Mouse (Mus musculus) neural tube, embryonic 12.5 days (tissue): ENCODE data around the gene Tpk1. TPM values are rescaled to one million over a fixed set of nuclear protein-coding genes. Genes with fewer than 3 reads are reported as not detected.
"Not testable (repeated sequence)": the region's sequence is repeated elsewhere in the genome, so short reads cannot be mapped to it uniquely, and the experiment has no call there.

Experiments
- ATAC-seq: fragments of 200-750 bp; cut with Nextera tagmentation; 2 replicates; pipeline ENCODE4 v1.8.0; 2017; ENCODE audit warnings: low read depth, mild to moderate bottlenecking, moderate TSS enrichment, moderate library complexity; ENCODE audit not compliant: low FRiP score
- H3K27ac ChIP-seq: fragments of 300-500 bp; sonication (generic); 2 replicates; pipeline ENCODE4 v1.5.1; 2016
- H3K27me3 ChIP-seq: fragments of 300-500 bp; sonication (generic); replicated peaks from 2 replicates; pipeline ENCODE4 v1.6.1; 2016; ENCODE audit warnings: mild to moderate bottlenecking
- H3K36me3 ChIP-seq: fragments of 300-500 bp; sonication (generic); 2 replicates; pipeline ENCODE4 v1.6.1; 2016; ENCODE audit warnings: mild to moderate bottlenecking
- H3K4me1 ChIP-seq: fragments of 300-500 bp; sonication (generic); 2 replicates; pipeline ENCODE4 v1.6.1; 2016
- H3K4me2 ChIP-seq: fragments of 300-500 bp; sonication (generic); replicated peaks from 2 replicates; pipeline ENCODE4 v1.6.1; 2016; ENCODE audit warnings: mild to moderate bottlenecking
- H3K4me3 ChIP-seq: fragments of 300-500 bp; sonication (generic); 2 replicates; pipeline ENCODE4 v1.5.1; 2016
- H3K9ac ChIP-seq: fragments of 300-500 bp; sonication (generic); 2 replicates; pipeline ENCODE4 v1.6.1; 2016; ENCODE audit warnings: mild to moderate bottlenecking
- H3K9me3 ChIP-seq: fragments of 300-500 bp; sonication (generic); 2 replicates; pipeline ENCODE4 v1.6.1; 2016; ENCODE audit warnings: mild to moderate bottlenecking
- WGBS: fragments of 180-500 bp; shearing (Covaris S2); methylation state at CpG from one replicate; pipeline ENCODE4 v1.1.7; 2016; 5-methylcytosine and 5-hydroxymethylcytosine counted together
- polyA plus RNA-seq: library from polyadenylated mRNA; unstranded; fragments of >200 nt; fragmentation: Nextera tagmentation; extraction: Ambion mirVana; gene quantifications from 2 replicates; pipeline ENCODE4 v1.2.1, GENCODE M21; 2016

Gene Tpk1
- polyA plus RNA-seq, 1 experiment from 2014 or later, result 6.1 TPM

DNA sequence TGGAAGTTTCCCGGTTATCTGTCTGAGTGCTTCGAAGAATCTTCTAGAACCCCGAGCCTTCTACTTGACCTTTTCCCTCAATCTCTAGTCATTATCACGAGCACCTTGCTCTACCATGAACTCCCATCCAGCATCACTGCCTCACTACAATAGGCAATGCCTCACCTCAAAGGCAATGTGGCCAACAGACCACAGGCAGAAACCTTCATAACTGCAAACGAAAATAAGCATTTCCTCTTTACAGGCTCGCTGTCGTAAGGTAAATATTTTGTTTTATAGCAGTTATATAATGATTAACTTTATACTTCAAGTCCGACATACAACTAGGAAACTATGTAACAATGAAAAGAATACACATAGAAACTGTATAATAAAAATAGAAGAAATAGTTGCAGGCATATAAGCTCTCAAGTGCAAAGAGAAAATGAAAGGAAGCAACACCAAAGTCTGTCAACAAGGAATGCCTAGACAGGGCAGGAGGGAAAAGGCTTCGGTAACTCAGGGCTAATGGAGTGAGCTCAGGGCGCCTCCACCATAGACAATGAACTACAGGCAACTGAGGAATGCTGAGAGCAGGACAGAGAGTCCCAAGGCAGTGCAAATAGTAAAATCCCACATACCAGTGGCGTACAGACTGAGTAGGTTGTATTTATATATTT, 29.0 kb downstream of the Tpk1 start:
- Histone ChIP-seq H3K27me3 (no peaks in the 10 kb centered on the region), H3K9ac (no peak overlapping the region), H3K36me3 (no peaks in the 10 kb centered on the region), H3K4me3 (no peak overlapping the region), H3K9me3 (no peaks in the 10 kb centered on the region), H3K4me1 (no peaks in the 10 kb centered on the region), H3K27ac (no peak overlapping the region), H3K4me2 (no peak overlapping the region)
- WGBS, result 88% methylated on average over 11 of the region's 11 CpGs
- ATAC-seq, result no peak

DNA sequence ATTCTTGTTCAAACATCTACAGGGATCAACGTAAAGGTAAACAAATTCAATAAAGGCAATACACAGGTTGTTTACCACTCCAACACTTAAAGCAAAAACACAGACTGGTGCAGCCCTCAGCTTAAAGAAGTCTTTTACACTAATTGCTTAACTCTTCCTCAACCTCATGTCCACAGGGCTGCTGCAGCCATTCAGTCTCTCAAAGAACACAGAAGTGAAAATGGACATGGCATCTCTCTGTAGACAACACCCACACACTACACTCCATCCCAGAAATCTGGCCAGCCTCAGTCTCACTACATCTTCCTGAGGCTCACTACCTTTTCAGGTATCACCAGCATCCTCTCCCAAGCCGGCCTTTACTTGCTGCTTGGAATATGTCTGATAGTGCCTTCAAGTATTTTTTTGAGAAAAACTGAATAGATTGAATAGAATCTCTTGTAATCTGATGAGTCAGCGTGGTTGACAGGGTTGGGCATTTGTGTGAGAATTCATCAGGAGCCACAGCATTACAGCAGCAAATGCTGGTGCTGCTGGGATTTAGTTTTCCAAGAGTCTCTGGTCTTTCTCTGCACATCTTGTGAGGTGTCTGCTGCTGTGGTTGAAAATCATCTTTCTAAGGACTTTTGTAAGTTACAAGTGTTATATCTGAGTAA, 32.6 kb downstream of the Tpk1 start:
- H3K9ac ChIP-seq, result no peak overlapping the region
- H3K4me2 ChIP-seq, result no peak overlapping the region
- H3K9me3 ChIP-seq, result no peaks in the 10 kb centered on the region
- H3K27ac ChIP-seq, result no peak overlapping the region
- no peaks in the 10 kb centered on the region for H3K36me3 ChIP-seq
- H3K4me3 ChIP-seq, result no peak overlapping the region
- no peaks in the 10 kb centered on the region for H3K27me3 ChIP-seq
- 89% methylated on average over 3 of the region's 3 CpGs for WGBS
- H3K4me1 ChIP-seq, result no peaks in the 10 kb centered on the region
- ATAC-seq, result no peak

GRCm38 (mm10) chr6:43632871-43633270, 33.2 kb downstream of the Tpk1 start:
- Histone ChIP-seq H3K9me3 (no peaks in the 10 kb centered on the region), H3K27ac (no peak overlapping the region), H3K9ac (no peak overlapping the region), H3K4me1 (no peaks in the 10 kb centered on the region), H3K36me3 (no peaks in the 10 kb centered on the region), H3K4me3 (no peak overlapping the region), H3K27me3 (no peaks in the 10 kb centered on the region), H3K4me2 (no peak overlapping the region)
- no peak for ATAC-seq

DNA sequence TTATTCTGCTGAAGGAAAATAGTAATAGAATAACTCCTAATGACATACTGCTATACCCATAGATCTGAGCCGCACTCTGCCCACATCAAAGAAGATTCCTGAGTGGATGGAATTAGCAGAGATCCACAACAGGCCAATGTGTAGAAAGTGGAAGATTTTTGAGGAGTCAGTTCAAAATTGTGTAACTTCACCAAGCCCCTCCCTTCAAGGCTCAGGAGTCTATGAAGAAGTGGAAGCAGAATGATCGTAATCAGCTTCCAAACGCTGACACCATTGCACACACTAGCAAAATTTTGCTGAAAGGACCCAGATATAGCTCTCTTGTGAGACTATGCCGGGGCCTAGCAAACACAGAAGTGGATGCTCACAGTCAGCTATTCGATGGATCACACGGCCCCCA, 42.6 kb downstream of the Tpk1 start:
- H3K4me2 ChIP-seq, H3K27me3 ChIP-seq, ATAC-seq, H3K36me3 ChIP-seq, H3K9me3 ChIP-seq, H3K4me1 ChIP-seq, H3K9ac ChIP-seq, H3K4me3 ChIP-seq, H3K27ac ChIP-seq: not testable (repeated sequence)
- WGBS, result 94% methylated on average over 6 of the region's 6 CpGs

DNA sequence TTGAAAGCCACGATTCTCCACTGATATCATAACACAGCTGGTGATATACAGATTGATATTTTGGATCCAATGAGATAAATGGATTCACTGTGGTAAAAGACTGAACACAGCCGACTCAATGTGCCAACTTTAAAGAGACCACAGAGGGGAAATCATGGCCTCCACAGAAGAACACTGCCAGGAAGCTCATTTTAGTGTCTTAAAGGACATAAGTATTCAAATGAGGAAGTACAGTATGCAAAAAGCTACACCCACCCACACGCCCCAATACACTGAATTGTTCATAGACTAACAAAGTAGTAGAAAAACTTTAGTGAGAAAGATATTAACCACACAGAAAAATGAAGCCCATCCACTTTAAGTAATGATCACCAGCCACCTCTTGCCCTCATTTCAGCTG, 46.8 kb downstream of the Tpk1 start:
- Histone ChIP-seq H3K4me2 (no peak overlapping the region), H3K27ac (no peak overlapping the region), H3K4me1 (no peaks in the 10 kb centered on the region), H3K9ac (no peak overlapping the region), H3K4me3 (no peak overlapping the region), H3K36me3 (no peaks in the 10 kb centered on the region), H3K9me3 (no peaks in the 10 kb centered on the region), H3K27me3 (no peaks in the 10 kb centered on the region)
- ATAC-seq, result no peak
- WGBS, result 78% methylated on average over 3 of the region's 3 CpGs

GRCm38 (mm10) chr6:43611770-43612169, 54.3 kb downstream of the Tpk1 start:
- Histone ChIP-seq H3K4me3 (no peak overlapping the region), H3K9me3 (no peaks in the 10 kb centered on the region), H3K9ac (no peak overlapping the region), H3K4me2 (no peak overlapping the region), H3K4me1 (no peaks in the 10 kb centered on the region), H3K27ac (no peak overlapping the region), H3K27me3 (no peaks in the 10 kb centered on the region), H3K36me3 (no peaks in the 10 kb centered on the region)
- 77% methylated on average over 2 of the region's 2 CpGs for WGBS
- ATAC-seq, result no peak

GRCm38 (mm10) chr6:43590841-43591541, 75.1 kb downstream of the Tpk1 start:
- H3K4me3 ChIP-seq, result no peak overlapping the region
- no peaks in the 10 kb centered on the region for H3K27me3 ChIP-seq
- no peak overlapping the region for H3K27ac ChIP-seq
- H3K4me1 ChIP-seq, result no peaks in the 10 kb centered on the region
- 85% methylated on average over 4 of the region's 4 CpGs for WGBS
- no peak for ATAC-seq
- H3K4me2 ChIP-seq, result no peak overlapping the region
- H3K36me3 ChIP-seq, result no peaks in the 10 kb centered on the region
- no peaks in the 10 kb centered on the region for H3K9me3 ChIP-seq
- no peak overlapping the region for H3K9ac ChIP-seq

DNA sequence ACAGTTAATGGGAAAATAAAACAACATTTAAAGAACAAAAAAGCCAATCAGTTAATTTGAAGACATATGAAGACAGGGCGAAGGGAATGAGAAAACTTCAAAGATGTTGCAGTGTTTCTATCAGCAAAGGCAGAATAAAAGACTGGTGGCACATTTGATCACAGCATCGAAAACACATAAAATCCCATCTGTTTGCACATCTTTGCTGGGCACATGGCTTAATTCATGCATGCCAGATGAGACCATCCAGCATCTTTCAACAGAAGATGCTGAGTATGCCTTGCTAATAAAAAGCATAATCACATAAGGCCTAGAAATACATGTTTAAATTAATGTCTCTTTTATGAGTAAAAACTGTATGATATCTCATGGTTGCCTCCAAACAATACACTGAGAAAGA, 80.8 kb downstream of the Tpk1 start:
- Histone ChIP-seq H3K9me3 (no peaks in the 10 kb centered on the region), H3K27me3 (no peaks in the 10 kb centered on the region), H3K9ac (no peak overlapping the region), H3K4me3 (no peak overlapping the region), H3K27ac (no peak overlapping the region), H3K36me3 (no peaks in the 10 kb centered on the region), H3K4me2 (no peak overlapping the region), H3K4me1 (no peaks in the 10 kb centered on the region)
- WGBS, result 74% methylated on average over 2 of the region's 2 CpGs
- no peak for ATAC-seq

DNA sequence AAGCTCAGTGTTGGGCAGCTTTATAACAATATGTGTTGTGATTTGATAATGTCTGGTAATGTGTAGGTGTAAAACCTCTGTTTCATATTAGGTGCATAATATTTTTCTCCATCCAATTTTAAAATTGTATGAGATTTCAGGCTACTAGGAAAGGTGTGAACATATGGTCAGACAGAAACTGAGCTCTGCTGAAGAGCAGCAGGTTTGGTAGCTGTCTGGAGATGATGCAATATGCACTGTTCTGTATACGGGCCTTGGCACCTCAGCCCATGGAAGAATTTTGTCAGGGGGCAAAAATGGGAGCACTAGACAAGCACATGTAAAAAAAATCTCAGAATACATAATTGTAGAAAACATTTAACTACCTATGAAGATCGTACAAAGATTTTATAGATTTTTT, 84.3 kb downstream of the Tpk1 start:
- Histone ChIP-seq H3K9me3 (no peaks in the 10 kb centered on the region), H3K27ac (no peak overlapping the region), H3K4me2 (no peak overlapping the region), H3K36me3 (no peaks in the 10 kb centered on the region), H3K4me3 (no peak overlapping the region), H3K4me1 (no peaks in the 10 kb centered on the region), H3K9ac (no peak overlapping the region), H3K27me3 (no peaks in the 10 kb centered on the region)
- ATAC-seq, result no peak
- WGBS, result 87% methylated on average over 2 of the region's 2 CpGs

DNA sequence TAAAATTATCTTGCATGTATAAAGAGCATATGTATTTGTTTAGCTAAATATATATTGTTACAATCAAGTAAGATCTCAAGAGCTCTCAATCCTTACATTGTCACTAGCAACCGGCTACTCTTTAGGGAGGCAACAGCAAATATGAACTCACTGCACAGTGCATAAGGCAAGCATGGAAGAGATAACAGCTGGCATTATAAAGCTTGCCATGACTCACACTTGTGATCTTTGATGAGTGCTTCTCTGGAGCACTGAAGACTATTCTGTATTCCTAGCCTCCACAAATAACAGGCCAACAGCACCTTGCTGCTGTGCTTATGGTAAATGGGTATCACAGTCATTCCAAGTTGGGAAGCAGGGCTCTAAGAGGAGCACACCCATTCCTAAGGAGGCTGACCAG, 98.2 kb downstream of the Tpk1 start:
- Histone ChIP-seq H3K27me3 (no peaks in the 10 kb centered on the region), H3K9ac (no peak overlapping the region), H3K4me2 (no peak overlapping the region), H3K4me3 (no peak overlapping the region), H3K36me3 (no peaks in the 10 kb centered on the region), H3K9me3 (no peaks in the 10 kb centered on the region), H3K4me1 (no peaks in the 10 kb centered on the region), H3K27ac (no peak overlapping the region)
- 90% methylated on average over 1 of the region's 1 CpGs for WGBS
- no peak for ATAC-seq

GRCm38 (mm10) chr6:43562474-43562873, 103.6 kb downstream of the Tpk1 start:
- Histone ChIP-seq H3K9ac (no peak overlapping the region), H3K9me3 (no peaks in the 10 kb centered on the region), H3K4me3 (no peak overlapping the region), H3K4me1 (no peaks in the 10 kb centered on the region), H3K4me2 (no peak overlapping the region), H3K27ac (no peak overlapping the region), H3K27me3 (no peaks in the 10 kb centered on the region), H3K36me3 (no peaks in the 10 kb centered on the region)
- ATAC-seq, result no peak
- 88% methylated on average over 4 of the region's 4 CpGs for WGBS

DNA sequence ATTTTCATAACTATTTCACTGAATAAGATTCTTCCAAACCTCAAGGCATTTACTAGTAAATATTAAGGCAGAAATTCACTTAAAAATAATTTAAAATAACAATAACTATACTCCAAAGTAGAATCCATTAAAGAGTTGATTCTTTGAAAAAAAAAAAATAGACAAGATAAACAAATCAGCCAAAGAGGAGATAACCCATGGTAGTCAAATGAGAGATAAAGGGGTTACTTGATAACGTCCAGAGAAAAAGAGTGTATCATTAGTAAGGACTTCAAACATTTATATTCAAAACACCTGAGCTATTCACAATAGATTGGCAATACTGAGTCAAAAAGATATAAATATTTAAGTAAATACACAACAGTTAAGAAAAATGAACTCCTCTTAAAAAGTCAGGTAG, 114.7 kb downstream of the Tpk1 start:
- Histone ChIP-seq H3K4me3 (no peak overlapping the region), H3K9me3 (no peaks in the 10 kb centered on the region), H3K27me3 (no peaks in the 10 kb centered on the region), H3K9ac (no peak overlapping the region), H3K36me3 (no peaks in the 10 kb centered on the region), H3K4me2 (no peak overlapping the region), H3K4me1 (no peaks in the 10 kb centered on the region), H3K27ac (no peak overlapping the region)
- ATAC-seq, result no peak
- WGBS, result 90% methylated on average over 1 of the region's 1 CpGs

- Histone ChIP-seq H3K4me3 (no peak overlapping the region), H3K4me2 (no peak overlapping the region), H3K9ac (no peak overlapping the region), H3K4me1 (no peaks in the 10 kb centered on the region), H3K27ac (no peak overlapping the region), H3K27me3 (no peaks in the 10 kb centered on the region), H3K9me3 (no peaks in the 10 kb centered on the region), H3K36me3 (no peaks in the 10 kb centered on the region)
- ATAC-seq, result no peak
- 85% methylated on average over 1 of the region's 1 CpGs for WGBS
Measured at GRCm38 (mm10) chr6:43546537-43546936, 119.5 kb downstream of the Tpk1 start.
